Mouse (Mus musculus): ENCODE measurements around the gene Tulp3. TPM values are rescaled to one million over a fixed set of nuclear protein-coding genes. Genes with fewer than 3 reads are reported as not detected.

The Tulp3 gene
- polyA plus RNA-seq, 1 experiment from 2014 or later = 10.6 TPM

DNA sequence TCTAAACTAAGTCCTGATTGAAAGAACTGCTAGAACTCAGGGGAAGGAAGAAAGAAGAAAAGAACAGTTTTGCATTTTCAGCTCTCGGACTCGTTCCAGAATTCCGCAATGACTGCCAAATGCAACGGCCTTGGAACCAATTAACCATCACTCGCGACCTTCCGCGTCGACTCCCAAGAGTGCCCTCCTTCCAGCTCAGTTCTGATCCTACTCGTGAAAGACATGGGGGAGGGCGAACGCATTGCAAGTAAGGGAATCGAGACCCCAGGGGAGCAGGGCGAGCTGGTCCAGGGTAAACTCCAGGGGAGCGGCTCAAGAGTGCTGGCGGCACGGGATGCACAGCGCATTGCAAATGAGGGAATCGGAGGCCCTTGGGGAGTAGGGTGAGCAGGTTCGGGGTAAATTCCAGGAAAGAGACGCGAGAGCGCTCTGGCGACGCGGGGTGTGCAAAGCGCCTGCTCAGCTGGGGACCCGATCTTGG lies 410 bp downstream of the Tulp3 start:
- peak; percentile 63 for ATAC-seq (ENCODE audit: insufficient number of reproducible peaks, low FRiP score)
- Histone ChIP-seq H3K4me2 (peak overlapping the region; percentile 90), H3K27ac (ENCODE audit: poor library complexity, severe bottlenecking) (peak overlapping the region; percentile 54; the same call in 1 of the 2 replicates), H3K36me3 (peaks cover 31% of the 10 kb centered on the region), H3K4me3 (peak overlapping the region; percentile 87), H3K27me3 (replicated peaks) (no peaks in the 10 kb centered on the region), H3K9me3 (replicated peaks) (no peaks in the 10 kb centered on the region), H3K9ac (peak overlapping the region; percentile 81), H3K4me1 (replicated peaks) (peaks cover 11% of the 10 kb centered on the region)
- under 1% methylated on average over 28 of the region's 28 CpGs for WGBS

DNA sequence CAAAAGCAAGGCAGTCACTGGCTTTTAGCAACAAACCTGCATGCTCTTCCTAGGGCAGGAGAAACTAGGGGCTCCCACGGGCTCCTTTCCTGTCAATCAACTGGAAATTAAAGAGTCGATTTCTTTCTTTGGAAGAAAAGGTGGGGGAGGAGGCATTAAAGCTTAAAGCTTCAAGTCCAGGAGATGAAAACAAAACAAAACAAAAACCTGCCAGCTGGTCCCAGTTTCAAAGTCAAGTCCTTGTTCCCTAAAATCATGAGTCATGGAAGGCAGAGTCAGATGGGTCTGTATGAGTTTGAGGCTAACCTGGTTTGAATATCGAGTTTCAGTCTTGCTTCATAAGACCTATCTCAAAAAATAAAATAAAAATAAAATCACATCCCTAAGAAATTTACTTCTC lies 1.5 kb downstream of the Tulp3 start:
- Histone ChIP-seq H3K9ac (no peak overlapping the region), H3K27ac (ENCODE audit: poor library complexity, severe bottlenecking) (no peak overlapping the region), H3K4me2 (no peak overlapping the region), H3K4me3 (no peak overlapping the region), H3K27me3 (replicated peaks) (no peaks in the 10 kb centered on the region), H3K4me1 (replicated peaks) (peaks cover 11% of the 10 kb centered on the region), H3K9me3 (replicated peaks) (no peaks in the 10 kb centered on the region), H3K36me3 (peaks cover 31% of the 10 kb centered on the region)
- no peak for ATAC-seq (ENCODE audit: insufficient number of reproducible peaks, low FRiP score)
- 73% methylated on average over 3 of the region's 3 CpGs for WGBS

DNA sequence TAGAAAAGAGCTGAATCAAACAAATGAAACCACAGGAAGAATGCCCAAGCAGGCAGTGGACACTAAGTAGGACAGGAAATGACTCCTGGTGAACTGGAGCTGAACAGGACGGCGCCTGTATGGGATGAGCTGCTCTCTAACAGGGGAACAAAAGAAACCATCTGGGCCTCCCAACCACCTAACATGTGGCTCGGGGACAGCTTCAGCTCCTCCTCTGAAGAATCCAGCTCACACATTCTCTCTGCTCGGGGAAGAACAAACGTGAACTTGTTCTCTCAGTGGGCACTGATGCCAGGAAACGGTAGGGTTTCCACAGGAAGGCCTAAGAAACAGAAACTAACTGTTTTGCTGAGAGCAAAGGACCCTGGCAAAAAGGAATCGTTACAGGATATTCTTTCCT lies 5.9 kb downstream of the Tulp3 start:
- H3K27ac ChIP-seq (ENCODE audit: poor library complexity, severe bottlenecking) = peak overlapping the region; percentile 44; the same call in 1 of the 2 replicates
- 56% methylated on average over 7 of the region's 7 CpGs for WGBS

DNA sequence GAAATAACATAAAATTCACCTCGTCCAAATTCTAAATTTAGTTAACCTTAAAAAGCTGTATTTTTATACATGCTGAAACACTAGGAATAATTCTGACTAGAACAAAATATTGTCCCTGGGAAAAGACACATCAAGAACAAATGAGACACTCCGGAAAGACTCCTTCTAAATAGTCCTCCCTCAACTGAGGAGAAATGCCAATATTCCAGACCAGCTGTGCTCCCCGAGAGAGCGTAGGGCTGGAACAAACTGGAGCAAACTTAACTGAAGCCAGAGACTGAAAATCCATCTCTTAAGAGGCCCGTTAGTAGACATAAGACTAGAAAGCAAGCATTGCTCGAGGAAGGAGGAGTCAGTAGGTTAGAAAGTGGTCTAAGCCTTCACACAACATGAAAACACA lies 8.9 kb downstream of the Tulp3 start:
- WGBS = 83% methylated on average over 6 of the region's 6 CpGs
- peaks cover 26% of the 10 kb centered on the region for H3K36me3 ChIP-seq

More for the DNA sequence above, 5.9 kb downstream of the Tulp3 start:
- no peak overlapping the region for H3K4me3 ChIP-seq
- H3K27me3 ChIP-seq (replicated peaks) = no peaks in the 10 kb centered on the region
- ATAC-seq (ENCODE audit: insufficient number of reproducible peaks, low FRiP score) = no peak
- peaks cover 5% of the 10 kb centered on the region for H3K4me1 ChIP-seq (replicated peaks)
- peaks cover 11% of the 10 kb centered on the region for H3K36me3 ChIP-seq
- no peak overlapping the region for H3K4me2 ChIP-seq
- no peaks in the 10 kb centered on the region for H3K9me3 ChIP-seq (replicated peaks)
- no peak overlapping the region for H3K9ac ChIP-seq

DNA sequence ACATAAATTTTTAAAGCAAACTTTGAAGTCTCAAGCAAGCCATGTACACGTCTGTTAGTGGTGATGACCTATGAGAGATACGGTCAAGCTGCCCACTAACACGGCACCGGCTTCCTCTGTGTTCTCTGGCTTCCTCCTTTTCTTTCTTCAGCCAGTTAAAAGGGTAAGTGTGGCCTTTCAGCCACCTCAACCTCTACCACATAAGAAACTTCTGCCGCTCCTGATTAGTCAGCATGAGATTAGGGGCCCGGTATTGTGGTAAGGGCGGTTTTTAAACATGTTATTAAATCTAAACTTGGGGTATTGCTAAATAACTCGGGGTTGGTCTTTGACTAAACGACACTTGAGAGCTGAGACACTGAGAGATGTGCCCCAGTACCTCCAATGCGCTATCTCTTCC lies 10.0 kb downstream of the Tulp3 start:
- no peak for ATAC-seq (ENCODE audit: insufficient number of reproducible peaks, low FRiP score)
- no peak overlapping the region for H3K4me3 ChIP-seq
- H3K9ac ChIP-seq = no peak overlapping the region
- H3K4me2 ChIP-seq = no peak overlapping the region
- peaks cover 4% of the 10 kb centered on the region; the same call in 1 of the 2 replicates for H3K4me1 ChIP-seq (replicated peaks)
- H3K27me3 ChIP-seq (replicated peaks) = no peaks in the 10 kb centered on the region
- H3K36me3 ChIP-seq = peaks cover 20% of the 10 kb centered on the region; the same call in 1 of the 2 replicates
- H3K9me3 ChIP-seq (replicated peaks) = no peaks in the 10 kb centered on the region
- WGBS = 81% methylated on average over 10 of the region's 10 CpGs
- H3K27ac ChIP-seq (ENCODE audit: poor library complexity, severe bottlenecking) = no peak overlapping the region

More for the DNA sequence above, 8.9 kb downstream of the Tulp3 start:
- Histone ChIP-seq H3K4me1 (replicated peaks) (0 out of 2 replicates have a peak, but pooled peaks cover 4% of the 10 kb centered on the region), H3K27ac (ENCODE audit: poor library complexity, severe bottlenecking) (no peak overlapping the region), H3K4me2 (no peak overlapping the region), H3K9me3 (replicated peaks) (no peaks in the 10 kb centered on the region), H3K4me3 (no peak overlapping the region), H3K27me3 (replicated peaks) (no peaks in the 10 kb centered on the region), H3K9ac (no peak overlapping the region)
- ATAC-seq (ENCODE audit: insufficient number of reproducible peaks, low FRiP score) = no peak

DNA sequence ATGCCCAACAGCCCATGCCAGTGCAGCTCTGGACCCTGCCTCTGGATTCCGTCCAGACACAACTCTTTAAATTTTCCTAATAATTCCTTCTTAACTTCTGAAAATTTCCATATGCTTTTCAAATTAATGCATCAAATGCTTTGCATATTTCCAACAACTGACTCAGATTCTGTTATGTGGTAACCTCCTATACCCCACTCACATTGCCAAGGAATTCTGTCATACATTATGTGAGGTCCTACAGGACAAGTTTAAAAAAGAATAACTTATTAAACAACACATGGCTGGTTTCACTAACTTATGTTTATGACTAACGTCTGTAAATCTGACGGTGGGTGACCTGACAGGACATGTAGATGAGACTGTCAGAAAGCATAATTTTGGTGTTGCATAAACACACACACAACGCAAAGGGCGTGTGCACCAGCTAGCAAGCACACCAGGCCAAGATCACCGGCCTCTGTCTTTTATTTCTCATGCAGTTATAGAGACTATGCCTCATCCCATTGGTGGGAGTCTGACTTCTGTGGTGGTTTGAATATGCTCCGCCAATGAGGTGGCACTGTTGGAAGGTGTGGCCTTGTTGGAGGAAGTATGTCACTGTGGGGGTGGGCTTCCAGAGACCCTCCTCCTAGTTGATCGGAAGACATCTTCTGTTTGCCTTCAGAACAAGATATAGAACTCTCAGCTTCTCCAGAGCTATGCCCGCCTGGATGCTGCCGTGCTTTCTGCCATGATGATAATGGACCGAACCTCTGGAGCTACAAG lies 13.5 kb downstream of the Tulp3 start:
- no peak for ATAC-seq (ENCODE audit: insufficient number of reproducible peaks, low FRiP score)
- WGBS = 90% methylated on average over 11 of the region's 11 CpGs
- no peak overlapping the region for H3K27ac ChIP-seq (ENCODE audit: poor library complexity, severe bottlenecking)

DNA sequence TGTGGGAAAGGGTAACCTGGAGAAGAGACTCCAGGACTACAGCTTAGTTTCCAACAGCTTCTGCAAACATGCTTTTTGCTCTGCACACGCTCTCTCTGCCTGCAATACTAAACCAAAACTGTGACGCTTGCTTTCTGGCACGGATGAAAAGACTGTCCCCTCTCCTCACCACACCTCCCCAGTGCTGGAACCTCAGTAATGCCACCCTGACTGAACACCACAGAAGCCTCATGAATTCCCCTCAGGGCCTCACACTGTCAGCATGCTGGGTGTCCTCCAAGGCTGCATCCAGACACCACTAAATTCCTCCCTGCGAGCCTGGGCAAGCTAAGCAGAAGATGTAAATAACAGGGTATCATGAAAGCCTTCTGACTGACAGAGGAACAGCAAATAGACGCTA lies 16.8 kb downstream of the Tulp3 start:
- H3K9me3 ChIP-seq (replicated peaks) = no peaks in the 10 kb centered on the region
- H3K4me3 ChIP-seq = no peak overlapping the region
- H3K27ac ChIP-seq (ENCODE audit: poor library complexity, severe bottlenecking) = no peak overlapping the region; the same call in 1 of the 2 replicates
- no peak overlapping the region for H3K4me2 ChIP-seq
- H3K36me3 ChIP-seq = peaks cover 17% of the 10 kb centered on the region
- no peaks in the 10 kb centered on the region for H3K27me3 ChIP-seq (replicated peaks)
- peaks cover 28% of the 10 kb centered on the region for H3K4me1 ChIP-seq (replicated peaks)
- no peak for ATAC-seq (ENCODE audit: insufficient number of reproducible peaks, low FRiP score)
- WGBS = 38% methylated on average over 5 of the region's 5 CpGs
- H3K9ac ChIP-seq = no peak overlapping the region

More for the DNA sequence above, 13.5 kb downstream of the Tulp3 start:
- H3K4me3 ChIP-seq = no peak overlapping the region
- H3K4me2 ChIP-seq = no peak overlapping the region
- H3K4me1 ChIP-seq (replicated peaks) = peaks cover 19% of the 10 kb centered on the region
- no peaks in the 10 kb centered on the region for H3K9me3 ChIP-seq (replicated peaks)
- no peaks in the 10 kb centered on the region for H3K27me3 ChIP-seq (replicated peaks)
- no peak overlapping the region for H3K9ac ChIP-seq
- H3K36me3 ChIP-seq = peaks cover 15% of the 10 kb centered on the region

DNA sequence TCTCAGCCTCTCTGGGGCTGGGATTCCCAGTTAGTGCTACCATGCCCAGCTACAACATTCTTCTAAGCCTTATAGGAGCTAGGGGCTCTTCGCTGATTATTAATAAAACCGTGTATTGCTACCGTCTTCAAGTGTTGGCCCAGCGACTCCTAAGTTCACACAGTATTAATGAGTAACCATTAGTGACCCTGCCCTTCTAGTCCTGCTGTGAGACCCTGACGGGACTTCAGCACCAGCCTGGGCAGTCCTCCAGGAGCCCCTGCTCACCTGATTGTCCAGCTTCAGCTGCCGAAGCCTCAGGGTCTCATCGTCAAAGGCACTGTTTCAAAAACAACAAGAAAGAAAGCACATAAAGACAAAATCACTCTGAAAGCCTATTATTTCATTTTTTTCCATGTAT lies 18.2 kb downstream of the Tulp3 start:
- Histone ChIP-seq H3K4me2 (no peak overlapping the region), H3K9ac (no peak overlapping the region), H3K36me3 (peaks cover 18% of the 10 kb centered on the region), H3K4me3 (no peak overlapping the region), H3K27ac (ENCODE audit: poor library complexity, severe bottlenecking) (no peak overlapping the region), H3K27me3 (replicated peaks) (no peaks in the 10 kb centered on the region), H3K4me1 (replicated peaks) (peaks cover 24% of the 10 kb centered on the region), H3K9me3 (replicated peaks) (no peaks in the 10 kb centered on the region)
- no peak for ATAC-seq (ENCODE audit: insufficient number of reproducible peaks, low FRiP score)
- 77% methylated on average over 7 of the region's 7 CpGs for WGBS

DNA sequence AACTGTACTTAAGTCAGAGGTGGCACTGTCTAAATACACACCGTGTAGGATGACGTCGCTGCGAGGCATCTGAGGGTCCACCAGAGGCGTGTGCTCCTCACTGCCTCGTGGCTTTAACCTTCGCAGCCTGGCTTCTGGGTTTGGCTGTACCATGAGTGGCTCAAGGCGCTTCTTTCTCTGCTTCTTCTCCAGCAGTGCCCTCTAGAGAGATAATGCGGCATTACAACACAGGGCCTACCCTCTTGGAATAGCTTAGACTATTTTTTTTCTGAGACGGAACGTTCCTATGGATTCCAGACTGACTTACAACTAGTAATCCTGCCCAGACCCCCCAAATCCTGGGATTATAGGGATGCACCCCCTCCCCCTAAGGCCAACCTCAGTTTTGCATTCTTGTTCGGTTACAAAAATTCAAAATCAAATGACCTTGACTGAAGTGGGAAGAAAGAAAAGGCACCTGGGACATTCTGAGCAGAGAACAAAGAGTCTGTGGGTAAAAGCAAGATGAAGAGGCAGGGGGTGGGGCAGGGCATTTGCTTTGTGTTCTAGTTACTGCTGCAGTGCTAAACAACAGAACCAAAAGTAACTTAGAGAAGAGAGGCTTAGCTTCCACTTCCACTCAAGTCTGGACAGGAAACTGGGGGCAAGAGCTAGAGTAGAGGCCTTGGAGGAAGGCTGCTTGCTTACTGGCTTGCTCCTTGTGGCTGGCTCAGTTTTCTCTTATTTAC lies 21.1 kb downstream of the Tulp3 start:
- Histone ChIP-seq H3K27ac (ENCODE audit: poor library complexity, severe bottlenecking) (no peak overlapping the region), H3K36me3 (peaks cover 33% of the 10 kb centered on the region), H3K4me3 (no peak overlapping the region), H3K4me2 (peak overlapping the region; percentile 41), H3K9ac (no peak overlapping the region), H3K9me3 (replicated peaks) (no peaks in the 10 kb centered on the region), H3K27me3 (replicated peaks) (no peaks in the 10 kb centered on the region), H3K4me1 (replicated peaks) (peaks cover 20% of the 10 kb centered on the region)
- ATAC-seq (ENCODE audit: insufficient number of reproducible peaks, low FRiP score) = peak; percentile 63
- WGBS = 18% methylated on average over 12 of the region's 12 CpGs

DNA sequence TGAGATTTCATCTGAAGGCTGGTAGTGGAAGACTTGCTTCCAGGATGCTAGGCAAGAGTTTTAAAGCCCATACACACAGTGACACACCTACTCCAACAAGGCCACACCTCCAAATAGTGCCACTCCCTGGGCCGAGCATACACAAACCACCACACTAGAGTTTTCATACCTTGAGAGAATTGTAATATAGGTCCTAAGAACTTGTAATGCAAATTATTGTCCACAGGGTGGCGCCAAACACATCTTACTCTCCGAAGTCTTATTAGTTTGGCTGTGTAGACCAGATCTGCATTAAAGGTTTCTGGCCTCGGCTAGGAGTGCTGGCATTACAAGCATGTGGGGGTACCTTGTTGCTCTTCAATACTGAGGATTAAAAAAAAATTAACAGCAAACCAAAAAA lies 37.3 kb downstream of the Tulp3 start:
- no peak overlapping the region for H3K27ac ChIP-seq (ENCODE audit: poor library complexity, severe bottlenecking)
- H3K36me3 ChIP-seq = peaks cover 27% of the 10 kb centered on the region
- 10% methylated on average over 4 of the region's 4 CpGs for WGBS
- H3K4me1 ChIP-seq (replicated peaks) = no peaks in the 10 kb centered on the region
- H3K4me2 ChIP-seq = no peak overlapping the region
- no peaks in the 10 kb centered on the region for H3K27me3 ChIP-seq (replicated peaks)
- H3K9ac ChIP-seq = no peak overlapping the region
- no peak overlapping the region for H3K4me3 ChIP-seq
- ATAC-seq (ENCODE audit: insufficient number of reproducible peaks, low FRiP score) = no peak
- H3K9me3 ChIP-seq (replicated peaks) = 0 out of 2 replicates have a peak, but pooled peaks cover 5% of the 10 kb centered on the region

DNA sequence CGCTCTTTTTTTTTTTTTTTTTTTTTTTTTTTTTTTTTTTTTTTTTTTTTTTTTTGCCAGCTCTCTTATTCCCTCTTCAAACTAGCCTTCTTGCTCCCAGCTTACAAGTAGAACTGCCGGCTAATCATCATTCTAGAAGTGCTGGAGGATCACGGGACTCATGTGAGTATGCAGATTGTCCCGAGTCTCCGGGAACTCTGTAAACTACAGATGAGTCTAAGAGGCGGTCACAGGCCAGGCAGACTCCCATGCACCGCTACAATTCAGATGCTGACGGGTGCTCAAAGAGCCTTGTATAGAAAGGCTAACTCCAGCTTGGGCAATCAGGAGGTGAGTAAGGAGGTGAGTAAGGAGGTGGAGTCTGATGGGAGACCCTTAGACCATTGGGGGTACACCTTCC lies 40.1 kb downstream of the Tulp3 start:
- H3K9me3 ChIP-seq (replicated peaks) = no peaks in the 10 kb centered on the region
- no peaks in the 10 kb centered on the region for H3K27me3 ChIP-seq (replicated peaks)
- 77% methylated on average over 8 of the region's 8 CpGs for WGBS
- peaks cover under 1% of the 10 kb centered on the region; the same call in 1 of the 2 replicates for H3K36me3 ChIP-seq
- no peak overlapping the region for H3K4me2 ChIP-seq
- no peaks in the 10 kb centered on the region for H3K4me1 ChIP-seq (replicated peaks)
- no peak for ATAC-seq (ENCODE audit: insufficient number of reproducible peaks, low FRiP score)
- H3K9ac ChIP-seq = no peak overlapping the region
- H3K27ac ChIP-seq (ENCODE audit: poor library complexity, severe bottlenecking) = no peak overlapping the region
- H3K4me3 ChIP-seq = no peak overlapping the region

All from heart, embryonic 12.5 days (tissue).